In genomic region chrY:90741006-90741405, GRCm38 (mm10) we compare ENCODE assay signal across 10 mouse cellular contexts. TPM values are rescaled to one million over a fixed set of nuclear protein-coding genes. Genes with fewer than 3 reads are reported as not detected.
DNase-seq lines count a peak whose midpoint lies in the region; ATAC-seq and TF ChIP-seq lines count a peak whose summit lies in the region.
"Not testable (repeated sequence)": the region's sequence is repeated elsewhere in the genome, so short reads cannot be mapped to it uniquely, and the experiment has no call there.
"Had no signal": no experiment of that assay in that cellular context is flagged by ENCODE, and none has a peak within 500 bp of the region (broad histone marks: within the 10 kb centered on the region; RNA-seq: fewer than 3 reads in every experiment).

No protein-coding gene starts in this region.

- intact Hi-C loops in heart, adult 2 months (cut with DNase I): not testable (repeated sequence)

- H3K9ac ChIP-seq in embryonic facial prominence, embryonic 11.5 days (replicated peaks; ENCODE audit: low read length); heart, adult 2 months (ENCODE audit: low read depth, low read length); intestine, postnatal 0 days (ENCODE audit: low read depth, low read length); limb, embryonic 15.5 days; midbrain, embryonic 13.5 days (replicated peaks): not testable (repeated sequence)

- H3K27ac ChIP-seq in embryonic facial prominence, embryonic 11.5 days (replicated peaks; ENCODE audit: low read depth, low read length); heart, adult 2 months; limb, embryonic 15.5 days; midbrain, embryonic 13.5 days: not testable (repeated sequence)
- peak overlapping the region; percentile 70 for H3K27ac ChIP-seq in intestine, postnatal 0 days (ENCODE audit: low read depth, low read length)

- not testable (repeated sequence) for H3K4me2 ChIP-seq in embryonic facial prominence, embryonic 11.5 days (ENCODE audit: low read depth, low read length); intestine, postnatal 0 days (replicated peaks; ENCODE audit: low read depth); limb, embryonic 15.5 days; midbrain, embryonic 13.5 days (replicated peaks)

- TF ChIP-seq POLR2A in heart, adult 2 months (IDR thresholded peaks at IDR 0.05; ENCODE audit: insufficient read depth, low read depth, low read length): not testable (repeated sequence)

- not testable (repeated sequence) for H3K79me2 ChIP-seq in heart, adult 2 months (replicated peaks; ENCODE audit: control insufficient read depth, insufficient read depth, low read length)

- not testable (repeated sequence) for H3K27me3 ChIP-seq in embryonic facial prominence, embryonic 11.5 days (ENCODE audit: control insufficient read depth, insufficient read depth, low read length); heart, adult 2 months (ENCODE audit: control insufficient read depth, insufficient read depth, low read length); intestine, postnatal 0 days (replicated peaks; ENCODE audit: control insufficient read depth, insufficient read depth, low read length); limb, embryonic 15.5 days; midbrain, embryonic 13.5 days

- H3K9me3 ChIP-seq in embryonic facial prominence, embryonic 11.5 days (replicated peaks; ENCODE audit: control insufficient read depth, low read length): peaks cover 38% of the 10 kb centered on the region
- peaks cover 49% of the 10 kb centered on the region for H3K9me3 ChIP-seq in intestine, postnatal 0 days (ENCODE audit: control insufficient read depth)
- peaks cover 32% of the 10 kb centered on the region for H3K9me3 ChIP-seq in limb, embryonic 15.5 days
- H3K9me3 ChIP-seq in midbrain, embryonic 13.5 days: peaks cover 52% of the 10 kb centered on the region

- ATAC-seq in embryonic facial prominence, embryonic 11.5 days (replicated peaks; ENCODE audit: insufficient number of reproducible peaks, low FRiP score, low TSS enrichment, low read depth): peak; percentile 73
- ATAC-seq in intestine, postnatal 0 days: not testable (repeated sequence)
- peak; percentile 70 for ATAC-seq in limb, embryonic 15.5 days (ENCODE audit: insufficient number of reproducible peaks, low FRiP score, low TSS enrichment, low read depth)
- peak; percentile 68 for ATAC-seq in midbrain, embryonic 13.5 days

- H3K36me3 ChIP-seq in embryonic facial prominence, embryonic 11.5 days (replicated peaks; ENCODE audit: control insufficient read depth, insufficient read depth, low read depth, low read length): peaks cover 34% of the 10 kb centered on the region
- not testable (repeated sequence) for H3K36me3 ChIP-seq in heart, adult 2 months (ENCODE audit: control insufficient read depth, insufficient read depth, low read length)
- peaks cover 34% of the 10 kb centered on the region for H3K36me3 ChIP-seq in intestine, postnatal 0 days (ENCODE audit: control insufficient read depth, insufficient read depth)
- H3K36me3 ChIP-seq in limb, embryonic 15.5 days: peaks cover 38% of the 10 kb centered on the region
- H3K36me3 ChIP-seq in midbrain, embryonic 13.5 days: peaks cover 48% of the 10 kb centered on the region

- not testable (repeated sequence) for TF ChIP-seq EP300 in heart, adult 2 months (IDR thresholded peaks at IDR 0.05; ENCODE audit: insufficient read depth, low read depth, low read length)

- not testable (repeated sequence) for H3K4me3 ChIP-seq in embryonic facial prominence, embryonic 11.5 days (ENCODE audit: low read depth, low read length); heart, adult 2 months; intestine, postnatal 0 days (ENCODE audit: low read depth, low read length); limb, embryonic 15.5 days; midbrain, embryonic 13.5 days (replicated peaks)

- not testable (repeated sequence) for TF ChIP-seq CTCF in heart, adult 2 months (IDR thresholded peaks at IDR 0.05); intestine, postnatal 0 days (IDR thresholded peaks at IDR 0.05; ENCODE audit: low read depth)

- peak; percentile 71 for DNase-seq in 3T3-L1 (ENCODE audit: low read depth, low spot score)
- peak; percentile 22 to 50 for DNase-seq in adrenal gland, adult (ENCODE audit: inconsistent age in 2 of 2, low spot score in 1 of 2)
- DNase-seq in embryonic facial prominence, embryonic 11.5 days (ENCODE audit: low spot score): peak; percentile 64
- DNase-seq in heart, adult 2 months: peak; percentile 7 to 42
- DNase-seq in spleen, adult 18-20 months: peak; percentile 1 to 51

- 78% methylated on average over 38 of the region's 38 CpGs for WGBS in embryonic facial prominence, embryonic 11.5 days
- 81% methylated on average over 38 of the region's 38 CpGs for WGBS in heart, adult 2 months
- 82% methylated on average over 38 of the region's 38 CpGs for WGBS in intestine, postnatal 0 days
- 77% methylated on average over 38 of the region's 38 CpGs for WGBS in limb, embryonic 15.5 days
- 76% methylated on average over 38 of the region's 38 CpGs for WGBS in midbrain, embryonic 13.5 days

- not testable (repeated sequence) for H3K4me1 ChIP-seq in embryonic facial prominence, embryonic 11.5 days (ENCODE audit: control insufficient read depth, insufficient read depth, low read length); heart, adult 2 months (ENCODE audit: control insufficient read depth, insufficient read depth, low read length); intestine, postnatal 0 days (replicated peaks; ENCODE audit: control insufficient read depth, insufficient read depth, low read length); limb, embryonic 15.5 days; midbrain, embryonic 13.5 days (replicated peaks)

RNA-seq across cellular contexts. Expression of gene Gm21860, which starts 13.6 kb away (rescaled TPM):
- polyA plus RNA-seq in embryonic facial prominence, embryonic 11.5 days (2014; fragmentation: Nextera tagmentation; extraction: Ambion mirVana): not detected in 2 replicates
- total RNA-seq in heart, adult 2 months (2021): not detected
- polyA plus RNA-seq in heart, adult 2 months (2012; rRNA removed): not detected in 2 replicates
- not detected in 2 replicates for polyA plus RNA-seq in intestine, postnatal 0 days (2015; fragmentation: Nextera tagmentation; extraction: Ambion mirVana)
- not detected in 2 replicates for polyA plus RNA-seq in limb, embryonic 15.5 days (2015; fragmentation: Nextera tagmentation; extraction: Ambion mirVana)
- polyA plus RNA-seq in midbrain, embryonic 13.5 days (2015; fragmentation: Nextera tagmentation; extraction: Ambion mirVana): not detected in 2 replicates
- total RNA-seq: common myeloid progenitor, adult 5-6 weeks; heart, postnatal 36 days had no signal

RNA-seq across cellular contexts. Expression of gene Gm47283, which starts 43.5 kb away (rescaled TPM):
- polyA plus RNA-seq in embryonic facial prominence, embryonic 11.5 days (2014; fragmentation: Nextera tagmentation; extraction: Ambion mirVana): not detected in 2 replicates
- total RNA-seq in heart, adult 2 months (2021): not detected
- not detected in 2 replicates for polyA plus RNA-seq in heart, adult 2 months (2012; rRNA removed)
- polyA plus RNA-seq in intestine, postnatal 0 days (2015; fragmentation: Nextera tagmentation; extraction: Ambion mirVana): not detected in 2 replicates
- not detected in 2 replicates for polyA plus RNA-seq in limb, embryonic 15.5 days (2015; fragmentation: Nextera tagmentation; extraction: Ambion mirVana)
- not detected in 2 replicates for polyA plus RNA-seq in midbrain, embryonic 13.5 days (2015; fragmentation: Nextera tagmentation; extraction: Ambion mirVana)
- total RNA-seq: common myeloid progenitor, adult 5-6 weeks; heart, postnatal 36 days had no signal
